Comparison of ENCODE assay signal across 8 mouse cellular contexts in the genomic region with DNA sequence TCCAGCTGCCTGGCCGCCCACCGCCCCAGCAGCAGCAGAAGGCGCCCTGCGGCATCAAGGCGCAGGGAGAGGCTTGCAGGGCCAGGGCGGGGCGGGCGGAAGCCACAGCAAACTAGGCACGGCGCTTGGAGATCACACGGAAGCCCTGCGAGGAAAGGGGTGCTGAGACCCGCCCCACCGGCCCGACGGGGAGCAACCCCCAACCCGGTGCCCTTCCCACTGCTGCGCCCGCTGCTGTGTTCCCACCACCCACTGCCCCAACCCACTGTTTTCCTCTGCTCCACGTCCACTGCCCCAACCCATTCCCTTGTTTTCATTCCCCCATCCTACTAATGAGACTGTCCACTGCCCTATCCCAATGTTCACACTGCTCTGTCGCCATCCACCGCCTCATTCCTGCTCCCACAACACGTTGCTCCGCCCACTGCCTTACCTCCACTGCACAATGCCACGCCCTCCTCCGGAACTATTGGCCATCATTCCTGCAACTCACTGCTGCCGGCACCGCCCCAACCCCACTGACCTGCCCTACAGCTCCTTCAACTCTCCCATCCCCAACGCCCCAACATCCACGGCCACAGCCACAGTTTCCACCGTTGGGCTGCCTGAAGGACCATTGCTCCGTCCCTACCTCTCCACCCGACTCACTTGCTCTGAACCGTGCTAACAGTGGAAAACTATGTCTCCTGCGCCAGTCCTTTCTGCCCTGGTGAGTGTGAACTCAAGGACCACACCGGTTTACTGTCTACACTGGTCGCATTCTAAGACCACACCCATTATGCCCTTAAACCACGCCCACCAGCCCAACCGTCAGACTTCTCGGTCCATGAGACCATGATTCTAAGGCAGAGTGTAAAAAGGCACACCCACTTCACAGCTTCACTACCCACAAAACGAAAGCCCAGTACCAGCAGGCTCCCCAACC. TPM values are rescaled to one million over a fixed set of nuclear protein-coding genes. Genes with fewer than 3 reads are reported as not detected.
A peak's percentile ranks its signal among the peaks of the same experiment; 100 is the strongest.
DNase-seq lines count a peak whose midpoint lies in the region; ATAC-seq lines count a peak whose summit lies in the region.

No protein-coding gene starts in this region.

- intact Hi-C loops in left cerebral cortex, postnatal 10 days (cut with DNase I), result loop anchor here (2.0 kb wide), 1 partner anchor 32 kb away; no protein-coding TSS in a partner anchor

- H3K4me3 ChIP-seq in megakaryocyte, embryonic 14.5 days (replicated peaks), result peak overlapping the region; percentile 92

- H3K9me3 ChIP-seq in megakaryocyte, embryonic 14.5 days, result no peaks in the 10 kb centered on the region

- H3K27me3 ChIP-seq in megakaryocyte, embryonic 14.5 days (replicated peaks), result peaks cover 73% of the 10 kb centered on the region

- no peaks in the 10 kb centered on the region for H3K36me3 ChIP-seq in megakaryocyte, embryonic 14.5 days (replicated peaks; ENCODE audit: low read length)

- DNase-seq in adrenal gland, adult 2 months, result peak; percentile 91
- peak; percentile 41 for DNase-seq in gastrocnemius, postnatal 10 days
- peak; percentile 93 for DNase-seq in induced T-regulatory cell, adult 2 months (ENCODE audit: low read depth)
- DNase-seq in left cerebral cortex, postnatal 10 days (ENCODE audit: extremely low spot score in 1 of 2, low spot score in 2 of 2), result peak; percentile 76 to 89
- peak; percentile 66 for DNase-seq in right cerebral cortex, postnatal 14 days
- DNase-seq in urinary bladder, postnatal 4 days (ENCODE audit: low spot score in 2 of 2), result peak; percentile 67 to 79

- H3K4me1 ChIP-seq in megakaryocyte, embryonic 14.5 days, result peaks cover 29% of the 10 kb centered on the region

- ATAC-seq in common myeloid progenitor, adult 5-6 weeks (replicated peaks; ENCODE audit: low read depth, poor library complexity, severe bottlenecking), result peak; percentile 97

RNA-seq across cellular contexts. Expression of gene Pim3, which starts 29.0 kb away (rescaled TPM):
- 100 to 1,000 TPM in 1 of 2 experiments, 10 to 100 TPM in 1; 71.7 to 105 TPM for total RNA-seq in adrenal gland, adult 2 months (2021)
- polyA plus RNA-seq in adrenal gland, adult 2 months (2012; rRNA removed), result 156 and 157 TPM in 2 replicates
- 11.9 and 12.3 TPM in 2 replicates for total RNA-seq in common myeloid progenitor, adult 5-6 weeks (2017)
- total RNA-seq in gastrocnemius, postnatal 10 days (2021), result 10 to 100 TPM; 14.8 to 19.4 TPM
- 10 to 100 TPM; 40.6 to 44.0 TPM for total RNA-seq in left cerebral cortex, postnatal 10 days (2021)
- polyA plus RNA-seq in megakaryocyte, embryonic 14.5 days (2012; ENCODE audit: insufficient read depth, low replicate concordance), result 14.1 and 18.1 TPM in 2 replicates

Comparison
In these comparisons a context has a peak if more than half of its experiments do, and no peak if none do; other contexts are left out.
1. Peak in every context shown above with its lines: DNase-seq, ATAC-seq and H3K4me3 ChIP-seq.
2. DNase-seq: peak in every context shown above with its lines; median percentile 93 in induced T-regulatory cell, adult 2 months; 91 in adrenal gland, adult 2 months; 82 in left cerebral cortex, postnatal 10 days; 73 in urinary bladder, postnatal 4 days; 66 in right cerebral cortex, postnatal 14 days; 41 in gastrocnemius, postnatal 10 days.